Mouse (Mus musculus) layer of hippocampus, postnatal 36 days (tissue): Measurements from ENCODE around the gene 1300017J02Rik. TPM values are rescaled to one million over a fixed set of nuclear protein-coding genes. Genes with fewer than 3 reads are reported as not detected.

Experiments
- DNase-seq, 2 experiments: peaks; one replicate each; pipeline ENCODE4 v3.0.0; 2022
- total RNA-seq, 2 experiments: library from RNA; stranded (reverse); gene quantifications; 2 replicates each; pipeline ENCODE4 v1.2.3; 2021

The 1300017J02Rik gene
- total RNA-seq, 2 experiments from 2014 or later, result 0.15 TPM; not detected in 1

GRCm38 (mm10) chr9:103212654-103213420 lies 92.0 kb downstream of the 1300017J02Rik start:
- no peak for DNase-seq

DNA sequence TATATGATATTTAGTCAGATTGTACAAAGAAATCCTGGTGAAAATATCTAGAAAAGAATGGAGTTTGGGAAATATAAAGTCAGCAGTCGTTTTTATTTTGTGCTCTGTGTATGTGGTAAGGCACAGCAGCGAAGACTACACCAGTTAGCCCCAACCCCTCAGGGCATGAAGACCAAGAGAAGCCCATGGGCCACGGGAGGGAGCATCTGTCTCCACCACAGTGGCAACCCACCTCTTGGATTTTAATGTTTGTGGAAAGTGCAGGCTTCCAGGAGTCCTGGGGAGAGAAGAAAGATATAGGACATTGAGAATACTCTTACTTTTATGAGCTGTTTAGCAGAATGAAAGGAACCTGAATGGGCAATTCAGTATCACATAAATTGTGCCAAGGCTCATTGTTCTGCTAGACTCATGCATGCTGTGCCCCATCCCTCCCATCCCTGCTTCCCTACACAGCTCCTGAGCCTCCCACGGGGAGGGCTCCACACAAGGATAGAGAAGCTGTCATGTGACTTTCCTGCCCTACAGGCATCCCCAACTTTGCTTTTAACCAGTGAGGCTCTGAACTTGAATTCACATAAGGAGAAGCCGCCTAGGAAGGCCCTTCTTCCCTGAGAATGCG lies 96.0 kb downstream of the 1300017J02Rik start:
- no peak for DNase-seq

DNA sequence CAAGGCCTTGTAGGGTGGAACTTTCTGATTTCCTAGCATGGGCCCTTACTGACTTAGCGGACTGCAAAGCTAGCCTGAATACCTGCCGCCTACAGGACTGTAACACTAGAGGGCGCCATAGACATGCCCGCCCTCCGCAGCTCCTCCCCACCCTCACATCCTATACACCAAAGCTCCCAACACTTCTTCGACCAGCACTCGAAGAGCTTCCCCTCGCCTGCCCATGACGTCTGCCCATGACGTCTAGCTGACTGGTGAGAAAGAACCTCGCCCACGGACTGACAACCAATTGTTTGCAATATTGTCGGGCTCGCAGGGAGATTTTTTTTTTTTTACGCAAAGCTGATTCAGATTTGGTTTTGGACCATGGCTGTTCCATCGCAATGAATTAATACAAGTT lies 97.0 kb downstream of the 1300017J02Rik start:
- DNase-seq, result peak; percentile 52 to 65

DNA sequence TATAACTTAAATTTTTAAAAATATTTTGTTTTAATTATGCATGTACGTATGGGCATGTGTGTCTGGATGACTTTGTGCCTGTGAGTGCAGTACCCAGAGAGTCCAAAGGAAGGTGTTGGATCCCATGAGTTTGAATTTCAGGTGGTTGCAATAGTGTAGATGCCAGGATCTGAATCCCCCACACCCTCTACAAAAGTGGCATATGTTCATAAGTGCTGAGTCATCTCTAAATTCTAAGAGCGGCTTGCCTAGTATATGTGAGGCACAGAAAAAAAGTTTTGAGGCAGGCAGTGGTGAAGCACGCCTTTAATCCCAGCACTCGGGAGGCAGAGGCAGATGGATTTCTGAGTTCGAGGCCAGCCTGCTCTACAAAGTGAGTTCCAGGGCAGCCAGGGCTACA lies 99.1 kb downstream of the 1300017J02Rik start:
- DNase-seq, result no peak

DNA sequence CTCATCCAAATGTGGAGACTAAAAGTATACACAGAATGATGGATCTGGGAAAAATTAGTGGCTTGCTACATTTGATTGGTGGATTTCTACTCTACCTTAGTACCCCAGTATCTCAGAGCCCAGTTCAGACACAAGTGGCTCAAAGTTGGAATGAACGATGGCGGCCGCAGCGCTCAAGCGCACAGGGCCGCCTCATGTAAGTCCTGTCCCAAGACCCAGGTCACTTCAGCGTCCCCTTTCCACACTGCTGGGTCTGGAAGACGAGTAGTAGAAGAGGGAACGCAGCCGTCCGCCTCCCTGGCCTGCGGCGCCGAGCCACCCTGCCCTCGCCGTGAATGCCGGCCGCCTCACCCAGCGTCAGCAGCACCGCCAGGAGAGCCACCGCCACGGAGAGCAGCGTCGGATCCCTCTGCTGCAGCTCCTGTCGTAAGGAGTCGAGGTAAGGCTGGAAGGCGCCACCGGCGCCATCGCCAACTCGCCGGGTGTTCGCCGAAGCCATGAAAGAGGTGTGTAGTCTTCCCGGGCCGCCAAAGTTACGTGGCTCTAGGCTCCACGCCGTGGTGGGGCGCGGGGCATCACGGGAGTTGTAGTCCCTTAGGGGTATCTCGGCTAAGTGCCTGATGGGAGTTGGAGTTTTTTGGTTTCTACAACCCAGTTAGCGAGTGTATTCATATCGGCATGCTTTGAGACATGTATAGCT lies 103.2 kb downstream of the 1300017J02Rik start, which contains the start of gene Srprb:
Gene Srprb (minus strand): TSS at position 577 of the 700 bp plus-strand sequence.
- peak; percentile 92 to 94 for DNase-seq

Other genes starting within 250 kb of the 1300017J02Rik start
- gene Rab6b, start 193.3 kb downstream of the 1300017J02Rik start, total RNA-seq, result 100 to 1,000 TPM; 439 to 461 TPM
- 10 to 100 TPM; 21.0 to 22.3 TPM for gene Srprb, start 102.9 kb downstream of the 1300017J02Rik start, total RNA-seq
- 10 to 100 TPM; 11.1 to 11.3 TPM for gene Gm20425, start 74.8 kb downstream of the 1300017J02Rik start, total RNA-seq
- 100 to 1,000 TPM; 202 to 231 TPM for gene Trf, start 74.6 kb downstream of the 1300017J02Rik start, total RNA-seq
- gene Topbp1, start 133 bp upstream of the 1300017J02Rik start, total RNA-seq, result 10 to 100 TPM; 20.2 to 21.0 TPM
- 10 to 100 TPM; 71.5 to 73.2 TPM for gene Cdv3, start 60.8 kb upstream of the 1300017J02Rik start, total RNA-seq
- 1 to 10 TPM; 5.0 to 6.0 TPM for gene Bfsp2, start 175.3 kb upstream of the 1300017J02Rik start, total RNA-seq